ENCODE assay signal across 17 mouse cellular contexts in genomic region chr2:118353498-118353897, GRCm38 (mm10). TPM values are rescaled to one million over a fixed set of nuclear protein-coding genes. Genes with fewer than 3 reads are reported as not detected.
DNase-seq lines count a peak whose midpoint lies in the region; ATAC-seq lines count a peak whose summit lies in the region.
"Had no signal": no experiment of that assay in that cellular context is flagged by ENCODE, and none has a peak within 500 bp of the region (broad histone marks: within the 10 kb centered on the region; RNA-seq: fewer than 3 reads in every experiment).

No protein-coding gene starts in this region.

- no peak overlapping the region for H3K27ac ChIP-seq in kidney, embryonic 16.5 days (ENCODE audit: low read length)
- H3K27ac ChIP-seq in macrophage, result peak overlapping the region; percentile 28
- H3K27ac ChIP-seq: embryonic facial prominence, embryonic 12.5 days; heart, embryonic 10.5 days; neural tube, embryonic 12.5 days; stomach, postnatal 0 days had no signal

- H3K4me2 ChIP-seq in kidney, embryonic 16.5 days (replicated peaks; ENCODE audit: low read depth, low read length), result no peak overlapping the region
- H3K4me2 ChIP-seq: embryonic facial prominence, embryonic 12.5 days; lung, embryonic 14.5 days; neural tube, embryonic 12.5 days had no signal

- H3K9ac ChIP-seq in kidney, embryonic 16.5 days (replicated peaks; ENCODE audit: low read length), result no peak overlapping the region
- H3K9ac ChIP-seq: embryonic facial prominence, embryonic 12.5 days; lung, embryonic 14.5 days; neural tube, embryonic 12.5 days had no signal

- H3K9me3 ChIP-seq in kidney, embryonic 16.5 days (ENCODE audit: low read length), result no peaks in the 10 kb centered on the region
- H3K9me3 ChIP-seq: embryonic facial prominence, embryonic 12.5 days; heart, embryonic 10.5 days; neural tube, embryonic 12.5 days had no signal

- WGBS in kidney, embryonic 16.5 days, result 30% methylated on average over 4 of the region's 4 CpGs
- WGBS in macrophage (ENCODE audit: missing documents), result 4% methylated on average over 4 of the region's 4 CpGs

- no peak for ATAC-seq in kidney, embryonic 16.5 days (ENCODE audit: low FRiP score, low TSS enrichment)
- ATAC-seq in hematopoietic stem cell, adult 5-6 weeks (replicated peaks in 1 of 2; ENCODE audit: insufficient read depth in 1 of 2, low FRiP score in 2 of 2, low TSS enrichment in 1 of 2, low read depth in 1 of 2, poor library complexity in 2 of 2, severe bottlenecking in 2 of 2), result peak; percentile 46 to 68

- H3K4me1 ChIP-seq in kidney, embryonic 16.5 days (ENCODE audit: insufficient read depth, low read length), result peaks cover 9% of the 10 kb centered on the region
- H3K4me1 ChIP-seq: embryonic facial prominence, embryonic 12.5 days; heart, embryonic 10.5 days; neural tube, embryonic 12.5 days had no signal

- peak; percentile 14 for DNase-seq in kidney, adult 18-20 months
- peak; percentile 87 for DNase-seq in NIH3T3 (ENCODE audit: low read depth)
- DNase-seq in gastrocnemius, postnatal 4 days (ENCODE audit: low spot score in 2 of 2), result no peak
- no peak for DNase-seq in lung, postnatal 4 days
- no peak for DNase-seq in c-Kit-positive CD71-positive TER-119-positive erythroid progenitor cells, embryonic 14.5 days (ENCODE audit: low spot score)
- DNase-seq: adrenal gland, adult 2 months; cerebellum, adult 18-20 months; gastrocnemius, postnatal 10 days had no signal

- H3K27me3 ChIP-seq in kidney, embryonic 16.5 days (ENCODE audit: insufficient read depth, low read length), result no peaks in the 10 kb centered on the region
- H3K27me3 ChIP-seq: embryonic facial prominence, embryonic 12.5 days; neural tube, embryonic 12.5 days had no signal

- H3K79me2 ChIP-seq in macrophage (ENCODE audit: inconsistent target), result no peaks in the 10 kb centered on the region

- no peaks in the 10 kb centered on the region for H3K36me3 ChIP-seq in kidney, embryonic 16.5 days (ENCODE audit: insufficient read depth, low read length)
- H3K36me3 ChIP-seq in macrophage (ENCODE audit: inconsistent target), result no peaks in the 10 kb centered on the region
- H3K36me3 ChIP-seq: embryonic facial prominence, embryonic 12.5 days; heart, embryonic 10.5 days; neural tube, embryonic 12.5 days had no signal

- no peak overlapping the region for H3K4me3 ChIP-seq in kidney, embryonic 16.5 days (ENCODE audit: low read length)
- no peak overlapping the region for H3K4me3 ChIP-seq in macrophage (ENCODE audit: inconsistent target)
- H3K4me3 ChIP-seq: embryonic facial prominence, embryonic 12.5 days; heart, embryonic 10.5 days; neural tube, embryonic 12.5 days had no signal

RNA-seq across cellular contexts. Expression of gene Gpr176, which starts 19.7 kb away (rescaled TPM):
- polyA plus RNA-seq in kidney, embryonic 16.5 days (2015; fragmentation: Nextera tagmentation; extraction: Ambion mirVana), result 1.4 and 1.5 TPM in 2 replicates
- total RNA-seq in hematopoietic stem cell, adult 5-6 weeks (2017), result not detected in 2 replicates
- 1 to 10 TPM in 5 of 26 experiments, under 1 TPM in 15, not detected in 6; 0.13 to 2.1 (median 0.66) TPM for total RNA-seq in macrophage (2018; cell fraction: chromatin; rRNA removed)
- 1 to 10 TPM; 1.3 to 4.7 (median 2.5) TPM for total RNA-seq in macrophage (2018; cell fraction: cytosol; rRNA removed)
- 1 to 10 TPM in 24 of 26 experiments, under 1 TPM in 2; 0.87 to 6.1 (median 1.9) TPM for total RNA-seq in macrophage (2018; cell fraction: nucleus; rRNA removed)
- polyA plus RNA-seq in macrophage (2018), result 3.4 to 8.1 TPM (median 3.5 TPM) in 3 replicates
- total RNA-seq in gastrocnemius, postnatal 4 days (2021), result under 1 TPM; 0.54 to 0.70 TPM
- total RNA-seq: liver, adult 2 months had no signal
- polyA plus RNA-seq: liver, adult 2 months had no signal

RNA-seq across cellular contexts. Expression of gene Eif2ak4, which starts 34.9 kb away (rescaled TPM):
- polyA plus RNA-seq in kidney, embryonic 16.5 days (2015; fragmentation: Nextera tagmentation; extraction: Ambion mirVana), result 12.5 and 13.4 TPM in 2 replicates
- 23.0 and 23.5 TPM in 2 replicates for total RNA-seq in hematopoietic stem cell, adult 5-6 weeks (2017)
- 100 to 1,000 TPM in 16 of 26 experiments, 10 to 100 TPM in 10; 39.5 to 157 (median 105) TPM for total RNA-seq in macrophage (2018; cell fraction: chromatin; rRNA removed)
- 10 to 100 TPM in 12 of 26 experiments, 1 to 10 TPM in 14; 4.6 to 14.5 (median 9.9) TPM for total RNA-seq in macrophage (2018; cell fraction: cytosol; rRNA removed)
- total RNA-seq in macrophage (2018; cell fraction: nucleus; rRNA removed), result 10 to 100 TPM; 15.1 to 85.5 (median 33.1) TPM
- 9.4 to 10.7 TPM (median 10.3 TPM) in 3 replicates for polyA plus RNA-seq in macrophage (2018)
- 10 to 100 TPM; 11.0 to 11.6 TPM for total RNA-seq in gastrocnemius, postnatal 4 days (2021)

Comparison
In these comparisons a context has a peak if more than half of its experiments do, and no peak if none do; other contexts are left out.
1. DNase-seq: peak in kidney, adult 18-20 months (single experiment) and NIH3T3 (single experiment); none in gastrocnemius, postnatal 4 days (0 of 2), lung, postnatal 4 days (0 of 2) and c-Kit-positive CD71-positive TER-119-positive erythroid progenitor cells, embryonic 14.5 days (single experiment).